ENCODE assay signal across 24 mouse cellular contexts in genomic region chr15:102505073-102505769, GRCm38 (mm10). TPM values are rescaled to one million over a fixed set of nuclear protein-coding genes. Genes with fewer than 3 reads are reported as not detected.
DNase-seq lines count a peak whose midpoint lies in the region; ATAC-seq and TF ChIP-seq lines count a peak whose summit lies in the region.
"Had no signal": no experiment of that assay in that cellular context is flagged by ENCODE, and none has a peak within 500 bp of the region (broad histone marks: within the 10 kb centered on the region; RNA-seq: fewer than 3 reads in every experiment).

No protein-coding gene starts in this region.

- peak overlapping the region; percentile 19 for H3K27ac ChIP-seq in layer of hippocampus, adult 2 months
- H3K27ac ChIP-seq: forebrain, embryonic 10.5 days; hindbrain, embryonic 12.5 days; liver, embryonic 13.5 days; midbrain, embryonic 15.5 days; neural tube, embryonic 15.5 days; stomach, postnatal 0 days had no signal

- ATAC-seq in cerebellum, adult (ENCODE audit: insufficient number of reproducible peaks, low FRiP score, low TSS enrichment), result no peak
- ATAC-seq in megakaryocyte-erythroid progenitor cell, adult 5-6 weeks (replicated peaks; ENCODE audit: low FRiP score, low TSS enrichment, poor library complexity, severe bottlenecking), result peak; percentile 10; the same call in 1 of the 2 replicates
- ATAC-seq: inflammation-experienced regulatory T-cells, adult 6 months; midbrain, embryonic 15.5 days had no signal

- TF ChIP-seq CTCF in layer of hippocampus, adult 2 months (conservative IDR thresholded peaks at IDR 0.05), result no peak

- intact Hi-C loops in heart, postnatal 10 days (cut with DNase I), result no loop called here

- DNase-seq in cerebellum, adult 8-10 months, result peak; percentile 10
- peak; percentile 88 for DNase-seq in heart, adult 11 months
- DNase-seq in heart, postnatal 10 days, result no peak
- no peak for DNase-seq in layer of hippocampus, adult 2 months (ENCODE audit: low spot score in 2 of 2)
- DNase-seq in layer of hippocampus, adult 9-11 months, result no peak
- no peak for DNase-seq in thymus, postnatal 14 days
- DNase-seq: adrenal gland, postnatal 25 days; kidney, adult 8-10 months; liver, embryonic 13.5 days; lung, adult 2 months; right cerebral cortex, adult 18-20 months had no signal

- no peak overlapping the region for H3K4me3 ChIP-seq in layer of hippocampus, adult 2 months
- H3K4me3 ChIP-seq: forebrain, embryonic 10.5 days; hindbrain, embryonic 12.5 days; liver, embryonic 13.5 days; megakaryocyte, embryonic 14.5 days; midbrain, embryonic 15.5 days; neural tube, embryonic 15.5 days had no signal

RNA-seq across cellular contexts. Expression of gene Gm10337, which starts 1.7 kb away (rescaled TPM):
- 1 to 10 TPM in 1 of 2 experiments, not detected in 1; 3.6 TPM for total RNA-seq in heart, postnatal 10 days (2021)
- total RNA-seq in layer of hippocampus, adult 2 months (2021), result not detected
- not detected in 2 replicates for total RNA-seq in megakaryocyte-erythroid progenitor cell, adult 5-6 weeks (2014; fragmentation: Nextera tagmentation)
- not detected in 2 replicates for total RNA-seq in megakaryocyte-erythroid progenitor cell, adult 5-6 weeks (2017)
- total RNA-seq: adrenal gland, postnatal 25 days; heart, postnatal 25 days; layer of hippocampus, adult 18-20 months; left cerebral cortex, adult 18-20 months; left cerebral cortex, postnatal 25 days had no signal

RNA-seq across cellular contexts. Expression of gene Map3k12, which starts 11.6 kb away (rescaled TPM):
- total RNA-seq in heart, postnatal 10 days (2021), result 1 to 10 TPM; 5.1 to 5.2 TPM
- 10 to 100 TPM; 95.0 to 99.9 TPM for total RNA-seq in layer of hippocampus, adult 2 months (2021)
- 0.39 TPM in 1 of 2 replicates, not detected in the other for total RNA-seq in megakaryocyte-erythroid progenitor cell, adult 5-6 weeks (2014; fragmentation: Nextera tagmentation)
- total RNA-seq in megakaryocyte-erythroid progenitor cell, adult 5-6 weeks (2017), result 0.14 and 0.15 TPM in 2 replicates

RNA-seq across cellular contexts. Expression of gene Tarbp2, which starts 12.8 kb away (rescaled TPM):
- 10 to 100 TPM; 45.9 to 53.1 TPM for total RNA-seq in heart, postnatal 10 days (2021)
- 10 to 100 TPM; 36.2 to 37.7 TPM for total RNA-seq in layer of hippocampus, adult 2 months (2021)
- 37.4 and 40.7 TPM in 2 replicates for total RNA-seq in megakaryocyte-erythroid progenitor cell, adult 5-6 weeks (2014; fragmentation: Nextera tagmentation)
- total RNA-seq in megakaryocyte-erythroid progenitor cell, adult 5-6 weeks (2017), result 17.0 and 19.7 TPM in 2 replicates

RNA-seq across cellular contexts. Expression of gene Npff, which starts 19.5 kb away (rescaled TPM):
- 1 to 10 TPM; 1.4 to 3.8 TPM for total RNA-seq in heart, postnatal 10 days (2021)
- total RNA-seq in layer of hippocampus, adult 2 months (2021), result 1 to 10 TPM; 5.5 TPM
- total RNA-seq in megakaryocyte-erythroid progenitor cell, adult 5-6 weeks (2014; fragmentation: Nextera tagmentation), result 5.1 and 8.2 TPM in 2 replicates
- total RNA-seq in megakaryocyte-erythroid progenitor cell, adult 5-6 weeks (2017), result 0.89 and 3.4 TPM in 2 replicates

RNA-seq across cellular contexts. Expression of gene Pcbp2, which starts 34.9 kb away (rescaled TPM):
- total RNA-seq in heart, postnatal 10 days (2021), result 100 to 1,000 TPM; 547 to 592 TPM
- 100 to 1,000 TPM; 496 to 505 TPM for total RNA-seq in layer of hippocampus, adult 2 months (2021)
- total RNA-seq in megakaryocyte-erythroid progenitor cell, adult 5-6 weeks (2014; fragmentation: Nextera tagmentation), result 749 and 832 TPM in 2 replicates
- 152 and 207 TPM in 2 replicates for total RNA-seq in megakaryocyte-erythroid progenitor cell, adult 5-6 weeks (2017)

Comparison
In these comparisons a context has a peak if more than half of its experiments do, and no peak if none do; other contexts are left out.
1. DNase-seq: peak in cerebellum, adult 8-10 months (single experiment) and heart, adult 11 months (single experiment); none in heart, postnatal 10 days (0 of 2), layer of hippocampus, adult 2 months (0 of 2), layer of hippocampus, adult 9-11 months (single experiment) and thymus, postnatal 14 days (single experiment).
2. RNA of gene Map3k12, which starts 11.6 kb away (total RNA-seq): 95.0 to 99.9 TPM in layer of hippocampus, adult 2 months; 5.1 to 5.2 TPM in heart, postnatal 10 days and 0.14 to 0.39 TPM in megakaryocyte-erythroid progenitor cell, adult 5-6 weeks; every median in the first group is over 10 times any median in the second.